Mouse (Mus musculus) brown adipose tissue, adult 24 weeks (tissue): ENCODE results near the gene Pet100. TPM values are rescaled to one million over a fixed set of nuclear protein-coding genes. Genes with fewer than 3 reads are reported as not detected.

Source experiments
- H3K27ac ChIP-seq: fragments of 200-500 bp; replicated peaks from 2 replicates; pipeline ENCODE4 v1.5.1; 2012; ENCODE audit warnings: low read depth, mild to moderate bottlenecking, low read length
- H3K4me1 ChIP-seq: fragments of 200-500 bp; 2 replicates; pipeline ENCODE4 v1.6.1; 2012; ENCODE audit warnings: low read length, mixed read lengths; ENCODE audit not compliant: control insufficient read depth, insufficient read depth, insufficient read length
- H3K4me3 ChIP-seq: fragments of 200-500 bp; 2 replicates; pipeline ENCODE4 v1.5.1; 2012; ENCODE audit warnings: low read depth, mild to moderate bottlenecking, low read length, moderate library complexity; ENCODE audit not compliant: insufficient read depth
- polyA plus RNA-seq: library from polyadenylated mRNA; stranded (reverse); fragments of >200 nt; gene quantifications from 2 replicates; pipeline ENCODE4 v1.2.4, GENCODE M21; 2012; ENCODE audit not compliant: missing spikeins, insufficient read depth, insufficient read length

The Pet100 gene
- polyA plus RNA-seq, 1 experiment: 399 TPM

- no peak overlapping the region for H3K4me3 ChIP-seq
- no peak overlapping the region for H3K27ac ChIP-seq
- no peaks in the 10 kb centered on the region for H3K4me1 ChIP-seq
Measured at GRCm38 (mm10) chr8:3603439-3603838, 17.9 kb upstream of the Pet100 start.

GRCm38 (mm10) chr8:3606593-3606992 lies 14.8 kb upstream of the Pet100 start:
- H3K4me1 ChIP-seq: no peaks in the 10 kb centered on the region
- no peak overlapping the region for H3K27ac ChIP-seq

GRCm38 (mm10) chr8:3607822-3608221 lies 13.5 kb upstream of the Pet100 start:
- Histone ChIP-seq H3K4me3 (no peak overlapping the region), H3K4me1 (no peaks in the 10 kb centered on the region), H3K27ac (no peak overlapping the region)

More at GRCm38 (mm10) chr8:3606593-3606992, 14.8 kb upstream of the Pet100 start:
- H3K4me3 ChIP-seq: no peak overlapping the region

DNA sequence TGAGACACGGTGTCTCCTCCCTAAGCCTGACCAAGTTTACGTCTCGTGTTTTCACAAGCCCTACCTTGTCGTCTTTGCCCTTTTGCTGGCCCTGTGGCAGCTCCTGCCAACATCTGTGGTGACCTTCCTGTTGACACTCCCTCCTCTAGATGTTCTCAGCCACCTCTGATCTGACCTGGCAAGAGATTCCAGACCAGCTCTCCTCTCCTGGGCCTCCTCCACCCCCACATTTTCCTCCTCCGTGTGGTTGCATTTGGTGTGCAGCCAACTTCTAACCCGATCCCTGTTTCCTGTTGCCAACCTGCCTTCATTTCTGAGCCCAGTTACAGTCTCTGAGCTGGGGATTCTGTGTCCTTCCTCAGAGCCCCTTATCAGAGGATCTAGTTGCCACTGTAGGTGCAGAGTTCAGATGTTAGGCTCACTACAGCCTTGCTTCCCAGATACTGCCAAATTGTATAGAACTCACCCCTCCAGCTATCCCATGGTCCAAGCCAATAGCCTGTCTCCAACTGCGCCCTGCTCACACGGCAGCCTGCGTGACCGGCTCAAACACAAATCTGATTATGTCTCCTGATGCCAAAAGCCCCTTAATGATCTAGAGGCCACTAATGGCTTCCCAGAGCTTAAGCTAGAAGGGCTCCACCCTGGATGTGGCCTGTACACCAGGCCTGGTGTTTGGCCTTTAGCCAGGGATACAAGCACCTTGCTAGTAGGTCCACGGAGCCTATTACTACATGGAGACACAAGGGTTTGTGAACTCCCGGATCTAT lies 12.1 kb upstream of the Pet100 start:
- Histone ChIP-seq H3K4me1 (no peaks in the 10 kb centered on the region), H3K27ac (peak overlapping the region; percentile 81), H3K4me3 (no peak overlapping the region)

- no peak overlapping the region for H3K4me3 ChIP-seq
- no peaks in the 10 kb centered on the region for H3K4me1 ChIP-seq
- H3K27ac ChIP-seq: peak overlapping the region; percentile 76
Measured at GRCm38 (mm10) chr8:3609816-3610150, 11.6 kb upstream of the Pet100 start.

- 0 out of 2 replicates have a peak, but pooled peaks cover 3% of the 10 kb centered on the region for H3K4me1 ChIP-seq
- H3K4me3 ChIP-seq: peak overlapping the region; percentile 79
- H3K27ac ChIP-seq: no peak overlapping the region
Measured at GRCm38 (mm10) chr8:3622119-3622518, 771 bp downstream of the Pet100 start.

GRCm38 (mm10) chr8:3625445-3625844 lies 4.1 kb downstream of the Pet100 start, which contains the start of gene Pcp2:
Gene Pcp2, minus strand, starts transcription at chr8:3625545.
- H3K27ac ChIP-seq: no peak within 1 kb of the TSS
- H3K4me3 ChIP-seq: no peak within 1 kb of the TSS
- 0 out of 2 replicates have a peak, but pooled peaks cover 1% of the 10 kb centered on the region for H3K4me1 ChIP-seq

DNA sequence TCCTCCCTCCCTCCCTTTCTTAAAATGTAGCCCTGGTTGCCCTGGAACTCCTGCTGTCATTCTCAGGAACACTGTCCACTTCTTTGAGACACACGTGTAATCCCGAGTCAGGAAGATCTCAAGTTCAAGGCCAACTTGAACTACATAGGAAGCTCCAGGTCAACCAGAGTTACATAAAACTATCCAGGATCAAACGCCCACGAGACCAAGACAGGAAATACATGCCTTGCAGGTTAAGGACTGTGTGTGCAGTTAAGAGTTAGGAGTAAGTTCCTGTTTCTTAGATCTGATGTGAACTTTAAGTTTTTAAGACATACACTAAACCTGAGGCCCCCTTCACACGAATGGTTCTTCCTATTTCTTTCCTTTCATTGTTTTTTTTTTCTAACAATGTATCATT lies 5.6 kb downstream of the Pet100 start:
- Histone ChIP-seq H3K27ac (no peak overlapping the region), H3K4me1 (no peaks in the 10 kb centered on the region), H3K4me3 (no peak overlapping the region)

GRCm38 (mm10) chr8:3628014-3628413 lies 6.7 kb downstream of the Pet100 start:
- Histone ChIP-seq H3K27ac (no peak overlapping the region), H3K4me3 (no peak overlapping the region), H3K4me1 (no peaks in the 10 kb centered on the region)

DNA sequence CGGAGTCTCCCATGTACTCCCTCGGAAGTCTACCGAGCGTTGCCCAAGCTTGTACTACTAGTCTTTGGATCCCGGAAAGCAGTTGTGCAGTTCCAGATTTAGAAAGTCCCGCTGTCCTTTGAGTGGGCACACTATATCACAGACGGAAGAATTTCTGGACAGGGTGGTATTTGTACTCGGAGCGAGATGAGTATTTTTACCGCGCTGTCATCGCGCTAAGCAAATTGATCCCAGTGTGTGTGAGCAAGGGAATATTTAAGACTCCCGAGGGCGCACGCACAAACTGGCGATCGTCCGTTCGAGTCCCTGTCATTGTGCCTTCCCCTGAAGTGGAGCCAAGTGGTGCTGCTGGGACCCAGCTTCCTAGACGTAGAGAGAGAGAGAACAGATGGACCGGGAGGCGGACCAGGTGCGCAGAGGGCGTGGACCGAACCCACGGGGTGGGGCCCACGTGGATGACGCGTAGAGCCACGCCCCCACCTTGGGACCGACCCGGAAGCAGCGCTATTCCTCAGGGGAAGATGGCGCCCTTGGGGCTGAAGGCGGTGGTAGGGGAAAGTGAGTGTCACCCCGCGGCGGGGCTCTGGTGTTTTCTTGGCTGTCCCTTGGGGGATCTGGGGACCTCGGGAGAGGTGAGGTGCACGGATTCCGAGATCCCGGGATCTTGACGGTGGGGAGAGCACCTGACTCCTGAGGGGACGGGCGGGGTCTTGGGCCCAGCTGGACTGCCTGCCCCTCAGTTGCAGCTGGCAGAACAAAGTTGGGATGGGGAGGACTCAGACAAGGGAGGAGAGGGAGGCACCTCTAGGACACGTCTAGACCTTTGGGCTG lies 9.5 kb downstream of the Pet100 start, which contains the start of gene Stxbp2:
TSS of gene Stxbp2 (plus strand) at position 309 of the 831 bp plus-strand sequence.
- Histone ChIP-seq H3K4me3 (peak within 1 kb of the TSS; percentile 62), H3K27ac (no peak within 1 kb of the TSS), H3K4me1 (no peaks in the 10 kb centered on the region)

DNA sequence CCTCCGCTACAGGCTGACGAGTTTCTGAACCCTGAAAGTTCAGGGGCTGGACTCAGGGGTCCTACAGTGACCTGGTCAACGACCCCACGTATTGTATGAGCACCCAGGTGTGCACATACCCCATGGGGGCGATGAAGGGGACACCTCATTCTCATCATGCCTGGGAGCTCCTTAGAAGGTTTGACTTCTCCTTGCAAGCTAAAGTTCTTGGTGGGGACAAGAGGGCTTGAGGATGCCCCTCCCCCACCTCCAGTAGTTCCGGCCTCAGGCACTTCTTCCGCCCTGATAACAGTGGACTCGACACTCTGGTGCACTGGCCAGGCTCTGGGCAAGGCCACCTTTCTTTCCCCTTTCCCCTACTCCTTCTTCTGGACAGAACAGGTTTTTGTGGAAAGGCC lies 10.1 kb downstream of the Pet100 start:
- H3K4me3 ChIP-seq: peak overlapping the region; percentile 62
- no peak overlapping the region for H3K27ac ChIP-seq
- no peaks in the 10 kb centered on the region for H3K4me1 ChIP-seq

DNA sequence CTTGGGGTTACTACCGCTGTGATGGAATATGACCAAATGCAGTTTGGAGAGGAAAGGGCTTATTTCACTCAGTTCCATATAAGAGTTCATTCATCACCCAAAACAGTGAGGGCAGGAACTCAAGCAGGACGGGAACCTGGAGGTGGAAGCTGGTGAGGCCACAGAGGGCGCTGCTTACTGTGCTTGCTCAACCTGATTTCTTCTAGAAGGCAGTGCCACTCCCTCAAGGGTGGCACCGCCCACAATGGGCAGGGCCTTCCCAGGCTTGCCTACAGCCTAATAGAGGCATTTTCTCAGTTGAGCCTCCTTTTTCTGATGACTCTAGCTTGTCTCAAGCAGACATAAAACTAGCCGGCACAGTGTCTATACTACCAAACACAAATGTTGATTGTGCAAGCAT lies 24.5 kb downstream of the Pet100 start:
- Histone ChIP-seq H3K27ac (peak overlapping the region; percentile 92), H3K4me3 (no peak overlapping the region), H3K4me1 (peaks cover 13% of the 10 kb centered on the region; the same call in 1 of the 2 replicates)

DNA sequence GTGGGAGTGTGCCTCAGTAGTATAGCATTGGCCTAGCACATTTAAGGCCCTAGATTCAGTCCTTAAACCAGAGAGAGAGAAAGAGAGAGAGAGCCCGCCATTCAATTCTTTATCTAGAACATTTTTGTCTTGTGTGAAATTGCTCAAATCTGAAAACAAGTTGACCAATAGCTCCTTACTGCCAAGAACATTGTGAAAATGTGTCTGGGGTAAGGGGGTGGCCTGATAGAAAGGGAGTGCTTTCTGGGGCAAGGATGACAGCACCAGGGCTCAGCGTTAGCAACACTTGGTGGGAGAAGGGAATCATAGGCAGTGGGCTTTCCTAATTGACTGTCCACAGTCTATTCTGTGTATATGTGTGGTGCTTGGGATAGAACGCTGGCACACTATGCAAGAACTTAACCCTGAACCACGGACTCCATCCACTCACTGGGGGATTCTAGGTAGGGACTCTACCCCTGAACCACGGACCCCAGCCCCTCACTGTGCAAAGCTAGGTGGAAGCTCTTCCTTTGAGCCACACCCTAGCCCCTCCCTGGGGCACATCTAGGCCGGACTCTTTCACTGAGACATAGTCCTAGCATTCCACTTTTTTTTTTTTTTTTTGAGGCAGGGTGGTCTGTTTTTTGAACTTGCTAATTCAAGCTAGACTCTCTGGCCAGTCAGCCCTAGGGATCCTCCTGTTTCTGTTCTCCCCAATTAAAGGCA lies 25.6 kb downstream of the Pet100 start:
- peak overlapping the region; percentile 93 for H3K27ac ChIP-seq

GRCm38 (mm10) chr8:3647561-3647960 lies 26.2 kb downstream of the Pet100 start:
- no peak overlapping the region for H3K4me3 ChIP-seq
- peak overlapping the region; percentile 93 for H3K27ac ChIP-seq
- peaks cover 13% of the 10 kb centered on the region; the same call in 1 of the 2 replicates for H3K4me1 ChIP-seq

More for the DNA sequence above, 25.6 kb downstream of the Pet100 start:
- Histone ChIP-seq H3K4me1 (peaks cover 13% of the 10 kb centered on the region; the same call in 1 of the 2 replicates), H3K4me3 (no peak overlapping the region)

DNA sequence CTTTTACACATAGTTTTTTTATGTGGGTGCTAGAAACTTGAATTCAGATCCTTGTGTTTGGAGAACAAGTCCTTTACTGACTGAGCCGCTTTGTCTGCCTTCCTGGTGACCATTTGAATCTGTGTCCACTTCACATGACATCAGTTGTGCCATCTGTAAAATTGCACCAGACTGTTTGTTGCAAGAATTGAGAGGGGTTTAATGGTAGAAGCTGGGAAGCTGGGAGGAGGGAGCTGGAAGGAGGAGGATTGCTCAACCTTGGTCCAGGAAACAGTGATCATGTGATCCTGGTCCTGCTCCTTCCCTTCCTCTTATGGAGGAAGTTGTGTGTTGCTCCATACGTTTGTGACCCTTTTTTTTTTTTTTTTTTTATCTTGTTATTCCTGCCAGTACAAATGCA lies 26.9 kb downstream of the Pet100 start:
- Histone ChIP-seq H3K4me3 (no peak overlapping the region), H3K4me1 (peaks cover 13% of the 10 kb centered on the region; the same call in 1 of the 2 replicates), H3K27ac (0 out of 2 replicates have a peak overlapping the region, but pooled peaks have one; percentile 93)
